Mouse (Mus musculus): Measurements from ENCODE around the gene Fam214b. TPM values are rescaled to one million over a fixed set of nuclear protein-coding genes. Genes with fewer than 3 reads are reported as not detected.

The Fam214b gene
- total RNA-seq, 2 experiments from 2014 or later = 32.9 to 37.7 TPM

- DNase-seq (ENCODE audit: extremely low spot score in 1 of 2, low spot score in 1 of 2) = no peak
Measured at GRCm38 (mm10) chr4:43012091-43012490, 33.9 kb downstream of the Fam214b start.

DNA sequence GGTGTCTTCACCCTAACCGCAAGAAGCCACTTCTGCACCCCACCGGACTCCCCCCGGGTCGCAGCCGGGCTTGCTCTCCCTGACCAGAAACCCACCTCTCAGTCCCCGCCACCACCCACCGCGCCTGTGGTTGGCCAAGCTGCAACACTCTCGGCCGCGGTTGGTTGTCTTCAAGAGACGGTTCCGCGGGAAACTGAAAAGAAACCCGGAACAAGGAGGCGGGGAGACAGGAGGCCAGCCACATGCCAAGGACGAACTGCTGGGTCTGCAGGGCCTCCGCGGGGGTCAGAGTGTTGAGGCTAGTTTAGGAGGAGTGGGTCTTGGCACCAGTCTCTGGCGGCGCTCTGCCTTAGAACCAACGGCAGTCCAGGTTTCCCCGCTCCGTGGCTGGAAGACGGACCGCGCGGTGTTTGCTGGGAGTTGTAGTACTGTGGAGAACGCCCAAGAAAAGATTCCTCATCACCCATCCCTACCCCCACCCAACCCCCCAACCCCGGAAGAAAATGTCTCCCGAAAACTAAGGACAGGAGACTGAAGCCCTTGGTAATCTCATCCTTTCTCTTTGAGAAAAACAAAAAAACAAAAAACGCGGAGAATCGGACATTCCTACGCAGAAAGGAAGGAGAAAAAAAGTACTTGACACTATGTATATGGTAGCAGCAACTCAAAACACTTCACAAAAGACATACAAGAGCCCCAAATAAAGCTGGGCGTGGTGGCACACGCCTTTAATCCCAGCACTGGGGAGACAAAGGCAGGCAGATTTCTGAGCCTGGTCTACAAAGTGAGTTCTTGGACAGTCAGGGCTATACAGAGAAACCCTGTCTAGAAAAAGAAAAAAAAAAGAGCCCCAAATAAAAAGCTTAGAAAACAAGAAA, 35.6 kb downstream of the Fam214b start, which contains the start of gene Fancg:
Gene Fancg, minus strand, starts transcription at position 346 of the 878 bp plus-strand sequence.
- peak; percentile 70 to 77 for DNase-seq (ENCODE audit: extremely low spot score in 1 of 2, low spot score in 1 of 2)

DNA sequence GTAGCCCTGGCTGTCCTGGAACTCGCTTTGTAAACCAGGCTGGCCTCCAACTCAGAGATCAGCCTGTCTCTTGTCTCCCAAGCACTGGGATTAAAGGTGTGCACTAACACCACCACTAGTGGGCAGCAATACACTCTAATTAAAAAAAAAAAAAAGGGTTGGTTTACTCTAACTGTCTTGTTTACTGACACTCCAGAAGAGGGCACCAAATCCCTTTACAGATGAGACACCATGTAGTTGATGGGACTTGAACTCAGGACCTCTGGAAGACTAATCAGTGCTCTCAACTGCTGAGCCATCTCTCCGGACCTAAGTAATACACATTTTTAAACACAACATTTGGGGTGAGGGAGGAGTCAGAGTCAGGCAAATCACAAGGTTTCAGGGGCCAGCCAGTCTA, 40.3 kb downstream of the Fam214b start:
- no peak for DNase-seq (ENCODE audit: extremely low spot score in 1 of 2, low spot score in 1 of 2)

GRCm38 (mm10) chr4:43004951-43005350, 41.1 kb downstream of the Fam214b start:
- DNase-seq (ENCODE audit: extremely low spot score in 1 of 2, low spot score in 1 of 2) = no peak

GRCm38 (mm10) chr4:43002756-43003439, 43.1 kb downstream of the Fam214b start:
- DNase-seq (ENCODE audit: extremely low spot score in 1 of 2, low spot score in 1 of 2) = no peak

- DNase-seq (ENCODE audit: extremely low spot score in 1 of 2, low spot score in 1 of 2) = no peak
Measured at GRCm38 (mm10) chr4:43001272-43001671, 44.7 kb downstream of the Fam214b start.

GRCm38 (mm10) chr4:43000141-43000986, 45.7 kb downstream of the Fam214b start, which contains the start of gene Vcp:
TSS of gene Vcp (minus strand) at chr4:43000507.
- DNase-seq (ENCODE audit: extremely low spot score in 1 of 2, low spot score in 1 of 2) = peak; percentile 92 to 95

GRCm38 (mm10) chr4:42999451-43000140, 46.4 kb downstream of the Fam214b start:
- peak; percentile 52 to 62 for DNase-seq (ENCODE audit: extremely low spot score in 1 of 2, low spot score in 1 of 2)

DNA sequence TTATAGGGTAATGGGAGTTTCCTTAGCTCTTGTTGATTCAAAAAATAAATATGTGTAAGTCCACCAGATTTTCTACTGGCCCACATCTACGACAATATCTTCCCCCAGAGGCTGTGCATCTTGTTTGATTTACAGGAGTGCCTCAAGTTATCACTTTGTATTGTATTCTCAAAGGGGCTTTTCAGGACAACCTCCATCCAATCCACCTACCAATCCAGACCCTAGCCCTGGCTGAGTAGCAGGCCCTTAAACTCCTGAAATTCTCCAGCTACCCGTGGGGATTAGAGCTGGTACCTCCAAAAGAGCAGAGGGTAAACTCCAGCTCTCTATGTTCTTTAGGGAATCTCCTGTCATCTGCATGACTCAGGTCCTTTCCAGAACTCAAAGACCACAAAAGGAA, 48.0 kb downstream of the Fam214b start:
- no peak for DNase-seq (ENCODE audit: extremely low spot score in 1 of 2, low spot score in 1 of 2)

DNA sequence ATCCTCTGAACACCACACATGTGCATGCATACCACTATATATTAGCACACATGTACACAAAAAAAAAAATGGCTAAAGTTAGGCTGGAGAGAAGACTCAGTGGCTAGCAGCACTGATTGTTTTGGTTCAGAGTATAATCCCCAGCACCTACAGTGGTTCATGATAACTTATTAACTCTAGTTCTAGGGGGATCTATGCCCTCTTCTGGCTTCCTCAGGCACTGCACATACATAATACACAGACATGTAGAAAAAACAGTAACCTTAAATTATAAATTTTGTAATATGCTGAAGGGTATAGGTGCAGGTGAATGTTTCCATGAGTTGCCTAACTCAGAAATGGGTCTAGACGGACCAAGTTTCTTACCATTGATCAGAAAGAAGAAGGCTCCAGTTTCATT, 57.7 kb downstream of the Fam214b start:
- DNase-seq (ENCODE audit: extremely low spot score in 1 of 2, low spot score in 1 of 2) = no peak

Other genes starting within 250 kb of the Fam214b start
- gene Fam205a1, start 192.3 kb downstream of the Fam214b start, total RNA-seq (2021) = under 1 TPM; 0.12 to 0.20 TPM
- under 1 TPM; 0.64 to 0.80 TPM for gene Gm12394, start 189.4 kb downstream of the Fam214b start, total RNA-seq (2021)
- under 1 TPM; 0.64 to 0.87 TPM for gene Fam205c, start 172.0 kb downstream of the Fam214b start, total RNA-seq (2021)
- 100 to 1,000 TPM; 137 to 149 TPM for gene Phf24, start 129.6 kb downstream of the Fam214b start, total RNA-seq (2021)
- 100 to 1,000 TPM; 208 to 224 TPM for gene Dnajb5, start 96.4 kb downstream of the Fam214b start, total RNA-seq (2021)
- gene 1700022I11Rik, start 76.6 kb downstream of the Fam214b start, total RNA-seq (2021) = not detected
- 100 to 1,000 TPM; 191 to 201 TPM for gene Vcp, start 45.7 kb downstream of the Fam214b start, total RNA-seq (2021)
- gene Fancg, start 35.7 kb downstream of the Fam214b start, total RNA-seq (2021) = 1 to 10 TPM; 7.7 to 8.7 TPM
- gene Pigo, start 20.4 kb downstream of the Fam214b start, total RNA-seq (2021) = 10 to 100 TPM; 33.9 TPM
- gene Stoml2, start 14.5 kb downstream of the Fam214b start, total RNA-seq (2021) = 100 to 1,000 TPM in 1 of 2 experiments, 10 to 100 TPM in 1; 85.6 to 108 TPM
- 10 to 100 TPM; 32.7 to 49.6 TPM for gene Unc13b, start 12.7 kb upstream of the Fam214b start, total RNA-seq (2021)
- under 1 TPM; 0.12 to 0.23 TPM for gene Atp8b5, start 220.9 kb upstream of the Fam214b start, total RNA-seq (2021)

Data from layer of hippocampus, postnatal 25 days (tissue).